Mouse (Mus musculus) monocyte, adult 2 months (primary cell): ENCODE results near the gene Med13l.

ENCODE experiments used
- DNase-seq, 2 experiments: peaks; one replicate each; pipeline ENCODE4 v3.0.0; 2022; ENCODE audit warnings: low spot score in 2 of 2, low read depth in 1 of 2

The Med13l gene

DNA sequence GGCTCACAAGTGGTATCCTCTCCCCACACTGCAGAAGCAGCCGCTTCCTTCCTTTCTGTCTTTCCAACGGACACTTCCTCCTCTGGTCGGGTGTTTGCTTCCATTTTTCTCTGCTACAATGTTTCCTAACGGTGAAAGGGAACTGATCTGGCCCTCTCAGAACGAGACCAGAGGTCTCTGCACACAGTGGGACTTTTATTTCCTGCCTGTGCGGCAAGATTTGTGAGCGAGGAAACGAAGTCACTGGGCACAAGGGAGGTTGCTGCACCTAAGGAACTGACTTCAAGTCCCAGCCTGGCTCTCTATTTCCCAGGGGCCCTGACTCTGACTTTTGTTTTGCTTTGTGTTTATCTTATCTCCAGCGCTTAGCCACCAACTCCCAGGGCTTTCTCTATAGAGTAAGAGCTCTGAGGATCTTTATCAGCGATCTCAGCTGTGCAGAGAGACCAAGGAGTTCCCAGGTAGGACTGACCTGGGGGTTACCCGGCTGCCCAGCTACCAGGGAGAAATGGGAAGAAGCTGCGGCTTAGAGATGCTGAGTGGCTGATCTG, 4.0 kb upstream of the Med13l start:
- DNase-seq = peak in 1 of 2 experiments; percentile 13

DNA sequence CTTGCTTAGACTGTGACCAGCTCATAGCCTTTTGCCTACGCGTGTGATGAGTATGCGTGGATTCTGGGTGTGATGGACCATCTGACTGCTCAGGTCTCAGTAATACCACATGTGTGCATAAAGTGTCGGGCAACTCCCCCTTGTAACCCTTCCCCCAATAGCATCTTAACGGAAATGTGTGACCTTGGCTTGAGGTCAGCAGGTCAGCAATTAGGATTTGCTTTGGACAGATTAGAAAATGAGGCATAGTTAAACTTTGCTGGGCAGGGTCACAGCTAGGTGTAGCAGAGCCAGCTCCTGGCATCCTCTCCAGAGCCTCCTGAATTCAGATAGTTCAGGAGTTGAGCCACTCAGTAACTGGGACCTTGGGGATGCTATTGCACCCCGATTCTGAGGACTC, 1.6 kb upstream of the Med13l start:
- DNase-seq = no peak

GRCm38 (mm10) chr5:118559584-118560384, 695 bp upstream of the Med13l start:
- peak; percentile 46 to 73 for DNase-seq

DNA sequence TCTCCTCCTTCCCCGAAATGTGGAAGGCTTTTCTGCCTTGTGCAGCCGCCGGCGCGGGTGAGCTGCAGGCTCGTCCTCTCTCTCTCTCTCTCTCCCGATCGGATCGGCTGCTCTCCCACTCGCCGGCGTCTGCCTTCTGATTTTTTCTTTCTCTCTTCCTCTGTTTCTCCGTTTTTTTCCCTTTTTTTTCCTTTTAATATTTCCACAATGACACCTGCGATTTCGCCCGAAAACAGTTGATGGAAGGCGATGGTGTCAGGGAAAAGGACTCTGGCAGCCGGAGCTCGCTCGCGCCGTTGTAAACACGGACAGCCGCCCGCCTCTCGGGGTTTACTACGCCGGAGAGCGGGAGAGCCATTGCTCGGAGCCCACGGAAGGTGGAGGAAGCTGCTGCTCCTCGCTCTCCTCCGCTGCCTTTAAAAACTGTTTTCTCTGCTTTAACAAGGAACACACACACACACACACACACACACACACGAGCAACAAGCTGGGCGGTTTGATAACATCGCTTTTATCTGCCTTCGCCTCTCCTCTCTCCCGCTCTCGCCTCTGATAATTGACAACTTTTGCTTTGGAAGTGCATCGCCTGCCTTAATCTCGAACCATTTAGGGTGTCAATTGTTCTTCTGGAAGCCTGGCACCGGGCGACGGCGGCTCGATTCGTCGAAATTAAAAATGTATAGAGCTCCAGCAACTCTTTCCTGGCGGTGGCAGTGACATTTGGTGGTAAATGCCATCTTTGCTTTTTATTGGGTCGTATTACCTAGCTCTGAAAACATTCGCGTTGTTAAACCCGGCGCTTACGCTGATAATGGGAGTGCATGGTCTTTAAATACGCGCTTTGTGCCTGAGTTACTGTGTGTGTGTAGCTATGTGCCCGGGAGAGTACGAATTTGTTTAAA, 858 bp downstream of the Med13l start:
- DNase-seq = no peak

GRCm38 (mm10) chr5:118562206-118562605, 1.7 kb downstream of the Med13l start:
- DNase-seq = no peak

GRCm38 (mm10) chr5:118563590-118563989, 3.1 kb downstream of the Med13l start:
- no peak for DNase-seq

DNA sequence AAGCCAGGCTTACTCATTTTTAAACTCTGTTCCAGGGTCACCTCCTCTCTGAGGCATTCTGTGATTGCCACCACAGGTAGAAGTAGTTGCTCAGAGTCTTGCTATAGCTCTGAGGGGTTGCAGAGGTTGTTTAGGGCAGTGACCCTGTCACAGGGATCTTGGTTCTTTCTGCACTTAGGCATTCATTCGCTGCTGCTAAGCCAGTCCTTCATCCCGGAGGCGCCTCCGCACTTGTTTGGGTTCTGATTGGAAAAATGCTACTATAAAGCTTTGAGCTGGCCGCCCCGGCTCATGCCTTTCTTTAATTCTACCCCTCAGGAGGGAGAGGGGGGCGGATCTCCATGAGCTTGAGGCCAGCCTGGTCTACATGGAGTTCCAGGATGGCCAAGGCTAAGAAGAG, 6.9 kb downstream of the Med13l start:
- DNase-seq = no peak

DNA sequence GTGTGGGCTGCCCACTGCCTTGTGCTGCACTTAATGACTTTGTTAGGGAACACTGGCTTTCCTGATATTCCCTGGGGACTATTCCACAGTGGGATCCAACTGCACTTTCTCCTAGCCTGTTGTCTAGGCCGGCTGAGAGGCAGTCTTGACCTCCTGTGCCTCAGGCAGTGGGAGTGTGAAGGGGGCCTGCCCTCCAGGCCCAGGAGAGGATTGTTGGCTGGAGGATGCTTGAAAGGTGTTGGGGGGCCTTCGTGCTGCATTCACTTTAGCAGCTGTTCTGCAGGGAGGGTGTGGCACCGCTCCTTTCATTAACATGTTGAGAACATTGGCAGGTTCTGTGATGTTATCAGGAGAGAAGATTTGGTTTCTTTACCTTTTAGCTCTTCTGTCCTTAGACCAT, 8.5 kb downstream of the Med13l start:
- DNase-seq = no peak

- no peak for DNase-seq
These were observed 9.4 kb downstream of the Med13l start for GRCm38 (mm10) chr5:118569606-118570580.

GRCm38 (mm10) chr5:118571504-118571903, 11.0 kb downstream of the Med13l start:
- DNase-seq = no peak

GRCm38 (mm10) chr5:118574236-118574635, 13.8 kb downstream of the Med13l start:
- no peak for DNase-seq

DNA sequence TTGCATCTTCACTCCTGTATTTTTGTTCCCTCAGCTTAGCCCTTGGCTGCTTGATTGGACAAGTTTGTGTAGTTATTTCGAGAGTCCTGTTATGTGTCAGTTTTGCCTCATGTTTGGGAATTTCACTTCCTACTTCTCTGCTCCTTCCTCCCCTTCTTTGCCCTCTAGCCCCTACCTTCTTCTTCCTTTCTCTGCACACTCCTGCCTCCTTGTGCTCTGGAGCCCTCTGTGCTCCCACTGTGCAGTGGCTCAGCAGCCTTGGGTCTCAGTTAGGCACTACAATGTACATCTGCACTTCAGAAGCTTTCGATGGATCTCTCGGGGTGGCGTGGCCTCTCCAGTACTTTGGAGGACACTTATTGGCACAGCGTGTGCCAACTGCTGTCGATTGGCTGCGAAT, 14.5 kb downstream of the Med13l start:
- peak in 1 of 2 experiments; percentile 6 for DNase-seq

- no peak for DNase-seq
These were observed 15.4 kb downstream of the Med13l start for GRCm38 (mm10) chr5:118575909-118576308.

- no peak for DNase-seq
These were observed 16.3 kb downstream of the Med13l start for GRCm38 (mm10) chr5:118576731-118577130.

- DNase-seq = no peak
These were observed 24.9 kb downstream of the Med13l start for GRCm38 (mm10) chr5:118585355-118585754.

DNA sequence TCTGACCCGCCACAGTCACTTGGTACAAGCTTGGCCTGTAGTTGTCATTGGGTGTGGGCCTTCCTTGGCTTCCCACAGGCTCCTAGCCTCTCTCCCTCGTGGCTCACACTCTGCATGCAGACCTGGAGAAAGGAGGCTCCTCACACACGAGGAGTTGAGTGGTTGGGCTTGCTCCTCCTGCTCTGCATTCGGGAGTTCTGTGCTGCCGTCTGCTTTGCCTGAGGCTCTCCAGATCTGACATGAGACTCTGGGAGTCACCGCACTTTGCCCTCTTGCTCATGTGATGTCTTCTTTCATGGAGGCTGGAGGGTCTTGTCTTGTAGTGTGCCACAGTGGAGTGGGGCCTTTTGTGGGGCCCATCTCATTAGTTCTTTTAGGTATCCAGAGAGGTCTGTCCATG, 26.1 kb downstream of the Med13l start:
- DNase-seq = no peak

DNA sequence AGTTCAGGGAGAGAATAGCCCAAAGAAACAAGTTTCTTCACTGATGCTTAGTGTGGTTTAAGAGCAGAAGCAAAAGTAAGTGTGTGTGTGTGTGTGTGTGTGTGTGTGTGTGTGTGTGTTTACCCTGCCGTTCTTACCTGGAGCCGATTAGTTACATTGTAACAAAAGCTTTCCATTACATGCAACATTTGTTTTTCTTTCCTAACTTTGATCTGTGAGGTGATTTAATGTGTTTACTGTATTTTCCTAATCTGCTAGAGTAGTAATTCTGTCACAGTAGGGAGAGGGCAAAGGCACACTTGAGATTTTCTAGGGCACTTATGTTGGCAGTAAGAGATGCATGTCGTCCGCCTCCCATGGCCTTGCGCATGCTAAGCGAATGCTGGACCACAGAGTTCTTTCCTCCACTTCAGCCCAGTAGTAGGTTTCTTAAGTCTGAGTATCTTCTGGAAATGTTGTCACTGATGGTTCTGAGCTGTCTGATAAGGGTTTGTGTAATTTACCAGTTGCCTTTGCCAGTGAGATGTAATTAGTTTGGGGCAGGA, 28.0 kb downstream of the Med13l start:
- DNase-seq = no peak

GRCm38 (mm10) chr5:118589186-118589892, 28.9 kb downstream of the Med13l start:
- no peak for DNase-seq

DNA sequence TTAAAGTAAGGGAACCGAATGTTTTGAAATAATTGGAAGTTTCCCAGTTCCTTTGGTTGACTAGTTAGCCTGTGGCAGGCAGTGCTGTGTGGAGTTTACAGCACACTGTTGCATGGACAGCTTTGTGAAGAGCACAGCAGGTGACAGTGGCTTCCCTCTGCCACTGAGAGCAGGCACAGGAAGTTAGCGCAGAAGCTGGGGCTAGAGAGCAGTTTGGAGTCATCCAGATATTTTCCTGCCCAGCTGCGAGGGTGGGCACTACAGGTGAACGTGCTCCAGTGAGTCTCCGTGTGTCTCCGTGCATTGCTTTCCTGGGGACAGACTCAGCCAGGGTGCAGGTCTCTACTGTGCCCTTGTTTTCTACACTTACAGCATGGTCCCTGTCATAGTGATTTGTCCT, 30.4 kb downstream of the Med13l start:
- DNase-seq = no peak
